Mouse (Mus musculus) erythroid progenitor cell, adult 5-6 weeks (primary cell): Measurements from ENCODE around the gene Per2. TPM values are rescaled to one million over a fixed set of nuclear protein-coding genes. Genes with fewer than 3 reads are reported as not detected.

ENCODE experiments used
- ATAC-seq: replicated peaks from 2 replicates; pipeline ENCODE4 v1.8.0; 2016; ENCODE audit warnings: moderate number of reproducible peaks, mild to moderate bottlenecking, moderate TSS enrichment, inconsistent platforms; ENCODE audit not compliant: poor library complexity, low FRiP score, severe bottlenecking
- total RNA-seq, 2 experiments: library from RNA; stranded (forward) in 1 of 2; stranded (reverse) in 1 of 2; fragments of 150-400 nt in 1 of 2; fragments of 186-747, 209-891 nt in 1 of 2; gene quantifications; 2 replicates each; pipeline versions ENCODE4 v1.2.3 to v1.2.4; 2015 to 2017; ENCODE audit warnings: low replicate concordance in 2 of 2

The Per2 gene
- total RNA-seq, 2 experiments from 2014 or later = 0.45 to 1.3 TPM

DNA sequence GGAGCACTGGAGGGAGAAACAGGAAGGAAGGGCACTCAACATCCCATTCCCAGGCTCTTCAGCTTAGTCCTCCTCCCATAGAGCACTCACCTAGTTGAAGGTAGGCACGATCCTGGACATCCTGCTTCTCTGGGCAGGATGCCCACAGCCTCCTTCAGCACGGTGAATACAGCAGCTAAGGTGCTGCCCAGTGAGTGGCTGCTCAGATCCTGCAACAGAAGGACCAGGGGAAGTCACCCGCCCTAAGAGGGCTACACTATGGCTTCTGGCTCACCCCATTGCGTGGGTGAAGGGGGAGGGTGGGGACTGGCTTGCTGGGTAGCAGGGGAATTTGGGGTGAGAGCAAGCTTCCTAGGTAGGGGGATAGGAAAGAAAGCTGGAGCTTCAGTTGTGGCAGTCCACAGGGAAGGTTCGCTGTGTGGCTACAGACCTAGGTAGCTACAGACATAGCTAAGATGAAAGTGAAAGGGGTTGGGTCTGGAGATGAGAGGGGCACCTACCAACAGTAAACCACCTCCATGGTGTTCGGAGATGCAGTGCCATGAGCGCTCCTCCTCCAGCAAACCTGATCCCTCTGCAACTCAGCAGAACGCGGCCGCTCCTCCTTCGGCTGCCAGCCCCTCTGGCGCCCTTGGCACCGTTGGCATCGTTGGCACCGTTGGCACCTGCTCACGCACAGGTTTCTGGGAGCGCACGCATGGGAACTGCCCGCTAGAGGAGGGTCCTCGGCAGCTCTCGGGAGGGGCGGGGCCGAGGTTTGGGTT is 53.5 kb downstream of the Per2 start:
- no peak for ATAC-seq

DNA sequence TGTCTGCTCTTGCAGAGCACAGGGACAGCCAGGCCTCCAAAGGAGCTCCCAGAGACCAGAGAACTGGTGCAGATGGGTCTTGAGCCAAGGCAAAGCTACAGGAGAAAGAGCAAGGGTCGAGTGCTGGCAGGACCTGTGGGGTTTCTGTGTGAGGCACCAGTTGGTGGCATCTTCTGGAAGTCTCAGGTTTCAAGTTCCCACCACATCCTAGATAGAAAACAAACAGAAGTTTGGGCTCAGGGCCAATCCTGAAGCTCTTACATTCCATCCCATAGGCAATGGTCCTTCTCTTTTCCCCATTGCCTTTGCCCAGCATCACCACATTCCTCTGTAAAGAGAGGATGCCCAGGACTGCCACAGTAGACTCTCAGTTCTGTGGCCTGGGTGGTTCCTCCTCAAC is 54.1 kb downstream of the Per2 start:
- ATAC-seq = no peak

DNA sequence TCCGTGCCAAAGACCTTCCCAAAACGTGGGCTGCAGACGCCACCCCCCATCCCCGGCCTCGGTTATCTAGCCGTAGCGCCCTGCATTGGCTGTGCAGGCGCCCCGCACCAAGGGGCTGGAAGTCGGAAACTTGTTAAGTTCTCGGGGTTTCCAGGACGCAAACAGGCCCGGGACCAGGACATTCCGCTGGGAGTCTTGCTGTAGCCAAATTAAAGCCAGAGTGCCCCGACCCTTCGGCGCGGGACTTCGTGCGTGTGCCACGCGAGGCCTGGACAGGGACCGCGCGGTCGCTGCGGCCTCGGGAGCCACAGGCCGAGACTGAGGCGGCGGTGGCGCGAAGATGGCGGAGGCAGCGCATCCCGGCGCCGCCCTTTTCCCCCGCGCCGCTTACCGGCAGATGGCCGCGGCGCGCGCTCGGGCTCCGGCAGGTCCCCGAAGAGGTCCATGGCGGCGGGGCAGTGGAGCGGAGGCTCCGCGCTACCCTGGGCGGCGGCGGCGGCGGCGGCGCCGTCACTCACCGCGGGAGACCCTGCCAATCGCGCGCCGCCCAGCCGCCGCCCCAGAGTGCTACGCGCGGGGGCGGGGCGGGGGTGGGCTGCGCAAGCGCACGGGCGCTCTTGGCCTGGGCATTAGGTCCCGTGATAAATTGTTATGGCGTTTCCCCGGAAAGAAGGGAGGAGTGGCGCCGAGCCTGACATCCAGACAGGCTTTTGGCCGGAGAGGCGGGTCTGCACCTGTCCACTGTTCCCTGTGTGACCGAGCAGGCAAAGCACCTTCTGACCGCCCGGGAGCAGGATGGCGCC is 60.7 kb downstream of the Per2 start, which contains the start of gene Ilkap:
TSS of gene Ilkap (minus strand) at position 556 of the 803 bp plus-strand sequence.
- peak; percentile 88 for ATAC-seq

DNA sequence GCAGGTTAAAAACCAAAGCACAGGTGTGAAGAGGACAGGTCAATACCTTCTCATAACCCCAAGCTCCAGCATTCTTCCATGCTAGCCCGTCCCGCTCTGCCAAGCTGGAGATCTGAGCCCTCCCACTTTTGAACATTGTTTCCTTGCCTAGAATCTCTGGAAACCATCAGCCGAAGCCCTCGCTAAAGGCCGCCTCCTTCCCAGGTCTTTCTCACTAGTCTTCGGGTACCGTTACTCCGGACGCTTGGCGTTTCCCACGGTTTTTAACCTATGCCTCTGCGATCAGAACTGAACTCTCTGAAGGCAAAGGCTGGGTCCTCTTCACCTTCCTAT is 61.2 kb downstream of the Per2 start:
- ATAC-seq = peak; percentile 30; the same call in 1 of the 2 replicates

DNA sequence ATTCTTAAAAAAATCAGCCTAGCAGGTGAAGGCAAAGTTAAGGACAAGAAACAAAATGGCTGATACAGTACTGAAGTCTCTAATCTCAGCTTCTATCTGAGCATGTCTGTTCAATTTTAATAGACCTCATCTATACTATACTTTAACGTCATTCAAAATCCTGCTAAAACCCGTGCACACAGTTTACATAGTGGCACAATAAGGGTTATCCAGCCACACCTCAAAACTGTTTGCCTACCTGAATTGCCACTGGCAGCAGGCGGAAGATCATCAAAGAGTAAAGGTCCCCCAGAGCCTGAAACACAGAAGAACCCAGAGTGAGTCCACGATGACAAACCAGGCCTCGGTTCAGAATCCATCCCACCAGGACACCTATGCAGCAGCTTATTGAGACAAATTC is 68.8 kb downstream of the Per2 start:
- no peak for ATAC-seq

DNA sequence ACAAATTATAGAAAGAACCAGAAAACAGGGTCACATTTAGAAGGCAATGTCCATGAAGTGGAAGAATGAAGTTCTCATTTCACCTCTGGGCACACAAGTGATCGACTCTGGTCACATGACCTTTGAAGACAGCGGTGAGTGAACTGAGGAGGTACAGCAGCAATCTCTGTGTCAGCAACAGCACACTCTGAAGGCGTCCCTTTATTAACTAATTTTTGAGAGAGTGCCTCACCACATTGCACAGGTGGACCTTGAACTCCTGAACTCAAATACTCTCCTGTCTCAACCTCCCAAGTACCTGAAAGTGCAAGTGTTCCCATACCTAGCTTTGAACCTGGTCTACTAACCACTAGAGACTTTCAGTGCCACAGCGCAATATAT is 78.0 kb downstream of the Per2 start:
- no peak for ATAC-seq

DNA sequence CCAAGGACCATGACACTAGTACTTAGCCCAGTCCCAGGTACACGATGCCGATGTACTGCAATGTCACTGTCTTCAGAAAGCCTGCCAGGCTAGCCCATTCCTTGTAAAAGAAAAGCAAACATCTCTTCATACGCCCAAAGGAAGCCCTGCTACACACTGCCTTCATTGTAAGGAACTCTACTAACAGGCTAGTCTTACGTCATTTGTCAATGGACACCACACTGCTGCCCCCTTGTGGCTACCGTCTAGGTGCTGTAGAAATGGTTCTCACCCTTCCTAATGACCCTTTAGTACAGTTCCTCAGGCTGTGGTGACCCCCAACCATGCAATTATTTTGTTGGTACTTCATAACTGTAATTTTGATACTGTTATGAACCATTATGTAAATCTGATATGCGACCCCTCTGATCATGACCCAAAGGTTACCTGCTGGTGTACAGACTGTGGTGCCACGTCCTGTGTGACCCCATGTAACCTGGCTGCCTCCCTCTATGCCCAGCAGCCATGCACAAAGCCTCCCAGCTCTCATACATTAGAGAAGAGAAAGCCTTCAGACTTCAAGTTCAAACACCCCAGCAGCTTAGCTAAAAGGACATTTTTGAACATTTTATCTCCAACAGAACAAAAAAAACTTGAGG is 78.6 kb downstream of the Per2 start:
- ATAC-seq = peak; percentile 82

DNA sequence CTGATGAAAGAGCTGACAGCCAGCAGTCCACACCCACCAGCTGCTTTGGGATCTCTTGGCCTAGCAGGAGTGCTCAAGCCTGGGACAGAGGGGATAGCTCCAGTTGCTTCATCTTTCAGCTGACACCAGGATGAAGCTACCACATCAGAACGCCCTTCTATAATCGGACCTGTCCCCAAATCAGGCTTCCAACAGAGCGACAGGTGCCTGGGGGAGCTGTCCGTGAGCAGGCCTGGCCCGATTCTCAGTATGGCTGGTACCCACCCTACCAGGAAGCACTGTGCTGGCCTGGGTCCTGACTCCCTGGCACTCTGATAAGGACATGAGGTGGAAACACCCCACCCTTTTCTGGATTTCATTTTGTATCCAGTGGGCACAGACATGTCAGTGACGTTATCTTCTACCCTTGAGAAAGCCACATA is 85.7 kb downstream of the Per2 start:
- ATAC-seq = peak; percentile 75

DNA sequence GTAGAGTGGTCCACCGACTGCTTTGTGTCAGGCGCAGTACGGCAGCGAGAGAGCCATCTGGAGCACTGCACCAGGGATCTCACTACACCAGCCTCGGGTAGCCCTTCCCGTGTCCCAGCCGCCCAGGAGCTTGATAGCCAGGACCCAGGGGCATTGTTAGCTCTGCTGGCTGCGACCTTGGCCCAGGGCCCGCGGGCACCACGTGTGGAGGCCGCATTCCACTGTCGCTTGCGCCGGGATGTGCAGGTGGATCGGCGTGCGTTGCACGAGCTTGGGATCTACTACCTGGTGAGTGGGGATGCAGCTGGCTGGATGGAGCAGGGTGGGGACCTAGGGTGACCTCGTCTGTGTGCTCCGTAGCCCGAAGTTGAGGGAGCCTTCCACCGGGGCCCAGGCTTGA is 89.1 kb downstream of the Per2 start:
- no peak for ATAC-seq

DNA sequence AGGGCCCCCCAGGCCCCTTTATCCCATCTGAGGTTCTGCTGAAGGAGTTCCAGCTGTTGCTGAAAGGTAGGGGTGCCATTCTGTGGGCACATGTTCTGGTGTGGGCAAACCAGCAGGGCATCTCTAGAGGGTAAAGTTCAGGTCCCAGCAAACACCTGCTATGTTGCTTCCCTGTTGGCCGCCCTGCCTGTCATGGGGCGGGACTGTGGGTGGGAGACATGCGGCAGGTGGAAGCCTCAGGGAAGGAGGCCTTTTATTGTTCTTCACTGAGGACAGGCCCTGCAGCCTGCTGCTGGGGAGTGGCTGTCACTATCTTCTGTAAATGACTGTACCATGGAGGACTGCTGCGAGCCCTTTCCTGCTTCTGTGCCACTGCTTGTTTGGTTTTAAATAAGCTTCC is 89.7 kb downstream of the Per2 start:
- ATAC-seq = no peak

DNA sequence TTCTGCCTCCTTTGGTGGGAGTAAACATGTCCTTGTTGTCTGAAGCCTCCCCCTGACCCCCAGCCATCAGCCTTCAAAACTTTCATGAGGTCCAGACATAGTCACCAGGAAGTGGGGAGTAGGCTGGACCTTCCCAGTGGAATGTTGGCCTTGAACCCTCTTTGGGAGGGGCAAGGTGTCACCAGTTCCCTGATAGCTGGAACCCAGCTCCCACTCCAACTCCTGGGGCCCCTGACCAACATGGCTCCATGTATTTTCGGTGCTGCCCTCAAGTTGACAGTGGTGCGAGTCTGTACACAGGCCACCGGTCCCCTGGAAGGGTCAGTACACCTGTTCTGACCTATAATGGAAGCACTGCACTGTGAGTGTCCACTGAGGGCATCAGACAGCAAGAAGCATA is 91.8 kb downstream of the Per2 start:
- no peak for ATAC-seq

DNA sequence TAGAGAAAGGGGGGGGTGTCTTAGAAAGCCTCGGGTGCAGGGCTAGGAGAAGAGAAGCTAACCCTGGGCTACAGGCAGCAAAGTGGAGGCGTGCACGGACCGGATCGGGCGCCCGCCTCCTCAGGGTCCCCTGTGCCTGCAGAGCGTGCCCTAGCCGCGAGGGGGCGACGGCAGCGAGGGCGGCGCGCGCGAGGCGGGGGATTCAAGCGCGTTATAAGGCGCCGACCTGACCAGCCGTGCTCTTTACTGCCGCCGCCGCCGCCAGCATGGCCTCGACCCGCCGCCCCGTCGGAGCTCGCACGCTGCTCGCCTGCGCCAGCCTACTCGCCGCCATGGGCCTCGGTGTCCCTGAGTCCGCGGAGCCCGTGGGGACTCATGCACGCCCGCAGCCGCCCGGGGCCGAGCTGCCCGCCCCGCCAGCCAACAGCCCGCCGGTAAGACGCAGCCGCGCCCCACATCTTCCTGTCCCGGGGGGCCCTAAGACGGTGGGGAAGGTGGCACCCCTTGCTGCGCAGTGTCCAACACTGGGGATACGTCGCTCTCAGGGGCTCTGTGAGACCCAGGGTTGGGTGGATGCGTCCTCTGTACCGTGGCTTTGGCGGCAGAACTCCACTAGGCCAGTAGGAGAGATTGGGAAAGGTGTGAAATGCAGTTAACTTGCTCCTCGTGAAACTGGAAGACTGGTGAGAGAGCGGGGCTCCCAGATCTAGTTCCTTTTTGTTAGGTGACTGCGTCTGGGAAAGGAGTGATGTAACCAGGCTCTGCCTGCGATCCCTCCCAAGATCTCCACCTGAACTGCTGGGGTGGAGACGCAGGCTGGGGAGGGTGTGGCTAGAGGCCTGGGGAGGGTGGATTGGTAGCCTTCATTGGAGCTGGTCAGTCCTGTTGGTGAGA is 92.7 kb downstream of the Per2 start, which contains the start of gene Erfe:
TSS of gene Erfe (plus strand) at position 216 of the 894 bp plus-strand sequence.
- ATAC-seq = peak; percentile 89

Other genes with a start within 250 kb of the Per2 start
- 46.9 and 60.8 TPM in 2 replicates for gene Ube2f, start 209.0 kb downstream of the Per2 start, total RNA-seq (2015; ENCODE audit: low replicate concordance)
- 11.9 and 48.8 TPM in 2 replicates for gene Ube2f, start 209.0 kb downstream of the Per2 start, total RNA-seq (2017; ENCODE audit: low replicate concordance)
- gene Scly, start 161.0 kb downstream of the Per2 start, total RNA-seq (2015; ENCODE audit: low replicate concordance) = 27.0 and 42.3 TPM in 2 replicates
- gene Scly, start 161.0 kb downstream of the Per2 start, total RNA-seq (2017; ENCODE audit: low replicate concordance) = 39.7 and 51.1 TPM in 2 replicates
- gene Espnl, start 137.2 kb downstream of the Per2 start, total RNA-seq (2015; ENCODE audit: low replicate concordance) = 1.4 TPM in 1 of 2 replicates, not detected in the other
- gene Espnl, start 137.2 kb downstream of the Per2 start, total RNA-seq (2017; ENCODE audit: low replicate concordance) = not detected in 2 replicates
- not detected in 2 replicates for gene Klhl30, start 108.3 kb downstream of the Per2 start, total RNA-seq (2015; ENCODE audit: low replicate concordance)
- gene Klhl30, start 108.3 kb downstream of the Per2 start, total RNA-seq (2017; ENCODE audit: low replicate concordance) = not detected in 2 replicates
- gene Erfe, start 92.9 kb downstream of the Per2 start, total RNA-seq (2015; ENCODE audit: low replicate concordance) = 5.4 and 16.9 TPM in 2 replicates
- gene Erfe, start 92.9 kb downstream of the Per2 start, total RNA-seq (2017; ENCODE audit: low replicate concordance) = 2.8 and 3.1 TPM in 2 replicates
- gene Ilkap, start 60.5 kb downstream of the Per2 start, total RNA-seq (2015; ENCODE audit: low replicate concordance) = 82.2 and 110 TPM in 2 replicates
- gene Ilkap, start 60.5 kb downstream of the Per2 start, total RNA-seq (2017; ENCODE audit: low replicate concordance) = 101 and 110 TPM in 2 replicates
- 1.7 and 11.2 TPM in 2 replicates for gene Hes6, start 45.3 kb downstream of the Per2 start, total RNA-seq (2015; ENCODE audit: low replicate concordance)
- gene Hes6, start 45.3 kb downstream of the Per2 start, total RNA-seq (2017; ENCODE audit: low replicate concordance) = 3.5 and 4.6 TPM in 2 replicates
- 0.84 and 3.6 TPM in 2 replicates for gene Traf3ip1, start 35.3 kb upstream of the Per2 start, total RNA-seq (2015; ENCODE audit: low replicate concordance)
- gene Traf3ip1, start 35.3 kb upstream of the Per2 start, total RNA-seq (2017; ENCODE audit: low replicate concordance) = 2.0 and 6.9 TPM in 2 replicates
- 68.7 and 97.7 TPM in 2 replicates for gene Asb1, start 81.2 kb upstream of the Per2 start, total RNA-seq (2015; ENCODE audit: low replicate concordance)
- gene Asb1, start 81.2 kb upstream of the Per2 start, total RNA-seq (2017; ENCODE audit: low replicate concordance) = 126 and 169 TPM in 2 replicates